Mouse (Mus musculus) telencephalon, adult 2 months (tissue): ENCODE measurements around the gene Zcrb1.
"Not testable (repeated sequence)": the region's sequence is repeated elsewhere in the genome, so short reads cannot be mapped to it uniquely, and the experiment has no call there.

Experiments
- DNase-seq: peaks from one replicate; pipeline ENCODE4 v3.0.0-alpha.2; 2011; ENCODE audit warnings: low read depth, low spot score

Zcrb1 gene

DNA sequence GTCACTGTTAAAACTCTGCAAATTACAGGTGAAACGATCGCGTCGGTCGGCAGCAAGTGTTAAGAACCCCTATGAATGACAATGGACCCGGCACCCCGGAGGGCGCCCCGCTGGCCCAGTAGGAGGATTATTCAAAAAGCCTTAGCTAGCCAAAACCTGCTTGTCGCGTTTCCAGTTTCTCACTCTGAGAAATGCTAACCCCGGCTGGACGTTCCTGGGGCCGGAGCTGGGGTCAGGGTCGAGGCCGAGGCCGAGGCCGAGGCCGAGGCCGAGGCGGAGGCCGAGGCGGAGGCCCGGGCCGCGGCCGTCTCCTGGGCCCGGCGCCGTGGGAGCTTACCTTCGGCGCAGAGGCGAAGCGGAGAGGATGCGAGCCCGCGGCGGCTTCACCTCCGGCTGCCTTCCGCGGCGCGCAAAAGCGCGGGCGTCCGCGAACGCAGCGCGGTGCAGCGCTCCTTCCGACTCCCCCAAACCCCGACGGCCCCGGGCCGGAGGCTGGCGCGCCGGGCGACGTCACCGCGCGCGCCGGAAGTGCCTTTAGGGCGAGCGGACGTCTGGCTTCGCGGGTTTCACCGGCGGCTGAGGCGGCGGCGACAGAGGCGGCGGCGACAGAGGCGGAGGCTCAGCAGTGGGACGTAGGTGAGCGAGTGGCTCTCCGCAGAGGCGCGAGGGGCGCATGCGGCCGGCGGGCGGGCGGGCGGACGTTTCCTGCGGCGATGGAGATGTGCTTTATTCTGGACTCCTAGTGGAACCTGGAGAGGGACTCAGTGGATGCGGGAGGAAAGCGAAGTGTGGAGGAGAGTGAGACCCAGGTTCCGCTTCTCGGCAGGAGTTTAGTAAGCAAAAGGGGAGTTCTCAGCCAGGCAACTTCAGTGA lies at the start of gene Zcrb1, which contains the start of gene Pphln1:
Gene Zcrb1 (minus strand): TSS at position 509 of the 873 bp plus-strand sequence.
Gene Pphln1 (plus strand): TSS at position 525 of the 873 bp plus-strand sequence.
- DNase-seq = peak; percentile 67

DNA sequence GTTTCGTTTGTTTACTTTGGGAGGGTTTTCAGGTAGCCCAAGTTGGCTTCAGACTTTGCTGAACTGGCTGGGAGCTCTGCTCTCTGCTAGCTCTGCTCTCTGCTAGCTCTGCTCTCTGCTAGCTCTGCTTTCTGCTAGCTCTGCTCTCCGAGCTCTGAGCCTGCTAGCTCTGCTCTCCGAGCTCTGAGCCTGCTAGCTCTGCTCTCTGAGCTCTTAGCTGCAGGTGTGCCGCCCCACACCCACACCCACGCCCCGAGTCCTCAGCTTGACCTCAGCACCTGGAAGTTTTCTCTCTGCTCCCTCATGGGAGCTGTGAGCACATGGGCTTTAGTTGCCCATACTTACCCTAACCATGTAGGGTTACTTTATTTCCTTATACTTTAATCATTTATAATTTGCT lies 45.5 kb upstream of the Zcrb1 start:
- peak; percentile 12 for DNase-seq

DNA sequence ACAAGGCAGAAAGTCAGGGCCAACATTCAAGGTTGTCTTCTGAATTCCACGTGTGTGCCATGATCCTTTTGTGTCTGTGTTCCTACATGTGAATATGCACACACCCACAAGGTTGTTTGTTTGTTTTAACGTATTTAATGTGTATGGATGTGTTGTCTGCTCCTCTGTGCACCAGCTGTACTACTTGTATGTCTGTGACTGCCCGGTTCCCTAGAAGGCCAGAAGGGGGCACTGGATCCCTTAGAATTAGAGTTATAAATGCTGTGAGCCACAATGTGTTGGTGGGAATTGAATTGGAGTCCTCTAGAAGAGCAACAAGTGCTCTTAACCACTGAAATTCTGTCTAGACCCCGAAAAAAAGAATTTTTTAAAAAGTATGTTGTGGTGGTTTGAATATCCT lies 44.1 kb upstream of the Zcrb1 start:
- DNase-seq = no peak

DNA sequence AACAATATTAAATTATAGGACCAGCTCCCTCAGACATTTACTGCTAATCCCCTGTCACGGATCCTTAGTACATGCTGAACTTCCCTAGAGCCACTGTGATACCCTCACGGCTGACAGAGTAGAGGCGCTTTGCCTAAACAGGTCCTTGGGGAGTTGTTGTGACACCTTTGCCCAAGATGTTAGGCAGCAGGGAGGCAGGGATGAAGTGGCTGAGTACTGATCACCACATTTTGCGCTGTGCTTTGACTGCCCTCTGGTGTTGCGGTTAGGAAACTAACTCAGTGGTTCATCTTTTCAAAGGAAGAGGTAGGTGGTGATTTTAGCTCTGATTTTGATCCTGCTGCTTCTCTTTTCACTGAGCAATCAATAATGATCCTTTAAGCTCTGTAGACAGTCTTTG lies 40.5 kb upstream of the Zcrb1 start:
- DNase-seq = peak; percentile 21

DNA sequence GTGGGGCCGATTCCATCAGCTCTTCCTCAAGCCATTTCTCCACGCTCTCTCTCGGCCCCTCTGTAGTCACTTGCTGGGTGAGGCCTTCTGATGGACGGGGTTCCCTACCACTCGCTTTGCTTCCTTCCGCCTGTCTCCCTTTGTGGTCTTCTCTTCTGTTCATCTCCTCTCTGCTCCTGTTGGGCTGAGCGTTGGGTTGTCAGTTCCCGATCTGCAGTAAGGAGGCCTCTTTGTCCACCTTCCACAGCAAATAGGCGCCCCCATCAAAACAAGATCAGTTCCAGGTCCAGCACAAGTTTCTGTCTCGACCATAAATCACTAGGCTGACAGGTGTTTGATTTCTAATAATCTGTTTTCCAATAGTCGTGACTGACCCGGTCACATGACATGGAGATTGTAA lies 37.9 kb upstream of the Zcrb1 start:
- no peak for DNase-seq

DNA sequence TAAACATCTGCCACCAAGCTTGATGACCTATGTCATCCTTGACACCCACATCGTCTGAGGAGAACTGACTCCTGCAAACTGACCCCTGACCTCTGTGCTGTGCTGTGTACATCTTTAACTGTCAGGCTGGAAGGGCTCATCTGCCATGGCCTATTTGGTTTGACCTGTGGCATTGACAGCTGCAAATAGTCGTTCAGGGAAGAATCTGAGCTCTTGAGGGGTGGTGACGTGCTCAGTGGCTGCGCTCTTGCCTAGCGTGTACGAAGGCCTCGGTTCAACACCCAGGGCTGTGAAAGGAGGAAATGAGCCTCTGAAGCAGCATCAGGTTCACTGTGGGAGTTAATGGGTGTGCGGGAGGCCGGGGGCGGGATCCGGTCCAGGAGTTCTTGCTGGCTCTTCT lies 35.7 kb upstream of the Zcrb1 start:
- DNase-seq = no peak

DNA sequence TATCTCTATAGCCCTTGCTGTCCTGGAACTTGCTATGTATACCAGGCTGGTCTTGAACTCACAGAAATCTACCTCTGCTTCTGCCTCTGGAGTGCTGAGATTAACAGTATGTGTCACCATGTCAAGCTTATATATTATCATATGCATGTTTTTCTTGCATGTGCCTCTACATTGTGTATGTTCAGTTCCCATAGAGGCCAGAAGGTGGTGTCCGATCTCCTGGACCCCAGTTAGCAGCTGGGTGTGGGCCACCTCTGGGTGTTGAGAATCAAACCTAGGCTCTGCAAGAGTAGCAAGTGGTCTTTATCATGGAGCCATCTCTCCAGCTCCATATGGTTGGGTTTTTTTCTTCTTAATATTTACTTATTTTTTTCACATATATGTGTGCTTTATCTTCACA lies 24.4 kb upstream of the Zcrb1 start:
- no peak for DNase-seq

DNA sequence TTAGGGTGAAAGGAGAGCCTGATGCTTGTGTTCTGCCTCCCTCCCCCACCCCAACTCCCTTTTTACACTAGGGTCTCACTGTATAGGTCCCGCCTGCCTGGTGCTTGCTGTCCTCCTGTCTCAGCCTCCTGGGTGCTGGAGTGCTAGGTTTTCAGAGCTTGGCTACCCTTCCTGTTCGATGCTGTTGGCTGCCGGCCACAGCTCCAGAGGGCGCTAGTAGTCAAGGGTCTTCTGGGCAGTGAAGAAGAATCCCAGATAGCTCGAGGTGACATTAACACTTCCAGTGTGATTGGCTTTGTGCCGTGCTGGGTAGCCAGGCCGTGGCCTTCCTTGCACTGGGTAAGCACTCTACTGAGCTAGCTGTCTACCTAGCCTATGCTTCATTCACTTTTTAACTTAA lies 22.5 kb upstream of the Zcrb1 start:
- no peak for DNase-seq

DNA sequence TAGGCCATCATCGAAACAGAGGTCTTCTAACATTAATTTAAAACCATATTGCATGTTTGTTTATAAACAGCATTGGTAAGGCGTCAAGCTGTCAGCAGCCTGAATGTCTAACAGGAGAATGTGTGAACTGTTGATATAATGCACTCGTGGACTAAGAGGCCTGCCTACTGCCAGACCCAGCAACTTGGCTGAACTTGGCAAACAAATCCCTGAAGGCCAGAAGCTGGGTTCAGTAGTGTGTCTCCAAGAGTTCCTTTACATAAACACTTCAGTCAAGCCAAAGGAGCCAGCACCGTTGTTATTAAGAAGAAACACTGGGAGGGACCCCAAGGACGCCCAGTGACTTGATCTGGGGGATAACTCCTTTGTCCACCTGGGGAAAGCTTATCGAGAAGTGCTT lies 18.2 kb upstream of the Zcrb1 start:
- DNase-seq = no peak

DNA sequence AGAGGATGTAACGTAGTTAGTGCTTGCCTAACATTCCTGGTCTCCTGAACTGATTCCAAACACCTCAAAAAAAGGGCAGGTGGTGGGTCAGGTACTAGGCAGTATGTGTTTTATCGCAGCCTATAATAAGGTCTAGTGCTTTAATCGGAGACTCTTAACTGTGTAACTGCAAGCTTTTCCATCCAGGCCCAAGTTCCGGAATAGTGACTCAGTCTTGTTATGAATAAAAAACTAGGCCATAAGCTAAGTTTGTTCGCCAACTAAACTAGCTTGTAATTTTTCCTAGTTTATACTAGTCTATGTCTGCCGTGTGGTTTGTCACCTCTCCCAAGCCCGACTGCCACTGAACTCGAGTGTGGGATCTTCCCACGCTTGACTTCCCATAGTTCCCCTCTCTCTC lies 16.3 kb upstream of the Zcrb1 start:
- DNase-seq = no peak

DNA sequence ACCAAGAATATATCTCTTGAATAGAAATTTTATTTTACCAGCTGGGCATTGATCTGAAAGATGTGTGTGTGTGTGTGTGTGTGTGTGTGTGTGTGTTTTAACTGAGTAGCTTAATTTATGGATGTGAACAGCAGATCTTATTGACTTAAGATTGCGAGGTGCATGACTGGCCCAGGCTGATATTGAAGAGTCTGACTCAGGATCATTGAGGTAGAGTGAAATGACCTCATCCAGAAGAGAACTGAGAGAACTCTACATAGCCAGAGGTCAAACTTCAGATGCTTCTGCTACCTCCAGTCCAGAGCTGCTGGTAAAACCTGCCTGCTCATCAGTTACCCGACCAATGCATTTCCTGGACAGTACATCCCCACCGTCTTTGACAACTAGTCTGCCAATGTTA lies 14.3 kb upstream of the Zcrb1 start:
- DNase-seq = no peak

DNA sequence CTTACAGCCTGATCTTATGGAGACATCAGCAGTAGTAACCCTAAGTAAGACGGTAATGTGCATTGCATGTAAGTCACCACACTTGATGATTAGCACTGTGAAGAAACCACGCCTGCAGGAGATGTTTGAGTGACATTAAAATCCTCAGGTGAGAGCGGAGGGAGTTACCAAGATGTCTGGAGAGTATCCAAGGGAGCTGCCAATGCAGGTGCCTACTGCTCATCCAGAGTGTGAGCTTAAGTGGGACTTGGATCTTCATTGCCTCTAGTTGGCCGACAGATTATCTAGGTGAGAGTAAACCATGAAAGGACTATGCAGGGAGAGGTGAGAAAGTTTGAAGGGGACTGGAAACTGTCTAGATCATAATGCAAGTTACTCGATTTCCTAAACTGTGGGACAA lies 8.4 kb upstream of the Zcrb1 start:
- DNase-seq = no peak

DNA sequence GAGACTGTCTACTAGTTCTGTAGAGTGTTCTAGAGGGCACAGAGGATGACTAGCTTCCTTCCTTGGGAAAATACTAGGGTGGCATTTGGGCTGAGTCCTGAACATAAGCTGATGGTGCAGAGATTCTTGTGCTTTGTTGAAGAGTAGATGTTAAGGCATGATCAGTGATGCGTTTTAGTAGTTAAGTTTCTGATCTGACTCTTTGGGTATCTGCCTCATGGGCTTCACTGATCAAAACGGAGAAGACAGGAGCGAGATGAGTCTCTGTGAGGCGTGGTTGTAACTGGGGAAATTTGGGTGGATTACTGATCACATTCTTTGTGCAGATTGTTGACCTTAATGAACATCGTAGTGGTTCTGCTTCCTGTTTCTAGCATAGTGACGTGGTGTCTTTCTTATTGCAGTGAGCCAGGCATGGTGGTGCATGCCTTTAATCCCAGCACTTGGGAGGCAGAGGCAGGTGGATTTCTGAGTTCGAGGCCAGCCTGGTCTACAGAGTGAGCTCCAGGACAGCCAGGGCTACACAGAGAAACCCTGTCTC lies 7.4 kb upstream of the Zcrb1 start:
- DNase-seq = no peak

DNA sequence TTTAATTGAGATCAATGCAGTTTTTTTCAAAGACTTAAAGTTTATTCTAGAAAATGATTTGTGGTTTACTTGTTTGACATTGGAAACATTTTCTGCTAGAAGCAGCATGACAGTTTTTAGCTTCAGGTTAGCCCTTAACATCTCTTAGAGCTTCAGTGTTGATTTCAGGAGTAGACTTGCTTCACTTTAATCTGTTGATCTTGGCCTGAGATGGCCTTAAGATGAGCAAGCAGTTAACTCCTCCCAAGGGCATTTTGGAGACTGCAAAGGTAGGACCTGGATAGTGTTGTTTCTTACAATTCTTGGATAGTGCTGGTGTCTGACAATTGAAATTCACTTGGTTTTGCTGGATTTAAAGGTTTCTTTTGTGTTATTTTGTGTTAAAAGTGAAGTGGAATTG lies 6.7 kb upstream of the Zcrb1 start:
- no peak for DNase-seq

DNA sequence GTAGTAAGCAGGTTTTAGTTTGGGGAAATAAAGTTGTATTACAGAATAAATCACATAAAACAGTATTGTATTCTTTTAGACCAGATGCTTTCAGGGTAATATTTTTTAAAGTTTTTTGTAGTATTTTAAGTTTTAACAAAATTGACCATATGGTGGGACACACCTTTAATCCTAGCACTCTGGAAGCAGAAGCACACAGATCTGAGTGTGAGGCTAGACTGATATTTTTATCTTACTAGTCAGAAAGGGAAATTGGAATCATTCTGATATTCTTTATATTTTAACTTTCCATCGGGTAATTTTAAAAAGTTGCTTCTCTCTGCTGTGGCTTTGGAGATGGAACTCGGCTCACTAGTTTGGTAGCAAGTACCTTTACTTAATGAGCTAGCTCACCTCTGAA lies 4.6 kb upstream of the Zcrb1 start:
- no peak for DNase-seq

DNA sequence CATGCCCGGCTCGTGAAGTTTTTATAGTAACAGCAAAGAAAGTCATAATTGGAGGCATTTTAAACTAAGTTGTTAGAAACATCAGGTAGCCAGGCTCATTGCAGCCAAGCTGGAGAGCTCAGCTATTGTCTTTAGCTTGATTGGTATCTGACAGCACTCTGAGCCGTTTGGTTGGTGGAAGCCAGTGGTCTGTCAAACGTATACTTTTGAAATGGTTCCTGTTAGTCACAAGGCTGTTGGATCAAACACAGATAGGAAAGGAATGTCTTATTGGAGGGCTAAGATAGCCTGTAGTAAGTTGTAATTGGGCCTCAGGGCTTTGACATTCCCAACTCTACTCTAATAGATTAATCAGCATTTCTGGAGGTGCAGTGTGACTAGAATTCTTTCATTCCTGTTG lies 3.3 kb upstream of the Zcrb1 start:
- no peak for DNase-seq

DNA sequence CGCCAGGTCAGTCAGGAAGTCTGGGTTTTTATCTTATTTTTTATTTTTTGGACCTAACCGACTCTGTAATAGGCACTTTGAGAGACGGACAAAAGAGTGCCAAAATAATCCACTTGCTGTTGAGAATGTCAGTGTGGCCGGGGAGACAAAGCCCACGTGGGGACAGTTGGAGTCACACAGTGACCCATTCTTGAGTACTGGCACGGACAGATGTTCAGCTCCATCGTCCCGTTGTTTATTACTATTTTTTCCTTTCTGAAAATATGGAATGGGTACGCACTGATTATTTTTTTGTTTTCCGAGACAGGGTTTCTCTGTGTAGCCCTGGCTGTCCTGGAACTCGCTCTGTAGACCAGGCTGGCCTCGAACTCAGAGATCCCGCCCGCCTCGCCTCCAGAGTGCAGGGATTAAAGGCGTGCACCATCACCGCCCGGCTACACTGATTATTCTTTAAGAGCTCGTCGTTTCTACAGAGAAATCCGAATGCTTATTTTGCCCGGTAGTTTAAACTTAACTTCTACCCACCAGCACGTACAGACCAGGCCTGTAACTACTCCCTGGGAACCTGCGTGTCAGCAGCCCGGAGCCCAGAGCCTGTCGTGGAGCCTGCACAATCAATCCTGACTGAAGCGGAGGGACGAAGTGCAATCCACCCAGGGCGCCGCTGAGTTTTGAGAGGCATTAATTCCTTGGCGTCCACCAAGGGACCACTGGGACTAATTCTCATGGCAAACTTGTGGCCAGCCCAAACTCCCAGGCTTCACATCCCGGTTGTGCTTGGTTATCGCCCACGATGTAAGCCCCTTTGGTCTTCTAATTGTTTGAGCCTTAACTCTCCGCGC lies 786 bp upstream of the Zcrb1 start:
- no peak for DNase-seq

DNA sequence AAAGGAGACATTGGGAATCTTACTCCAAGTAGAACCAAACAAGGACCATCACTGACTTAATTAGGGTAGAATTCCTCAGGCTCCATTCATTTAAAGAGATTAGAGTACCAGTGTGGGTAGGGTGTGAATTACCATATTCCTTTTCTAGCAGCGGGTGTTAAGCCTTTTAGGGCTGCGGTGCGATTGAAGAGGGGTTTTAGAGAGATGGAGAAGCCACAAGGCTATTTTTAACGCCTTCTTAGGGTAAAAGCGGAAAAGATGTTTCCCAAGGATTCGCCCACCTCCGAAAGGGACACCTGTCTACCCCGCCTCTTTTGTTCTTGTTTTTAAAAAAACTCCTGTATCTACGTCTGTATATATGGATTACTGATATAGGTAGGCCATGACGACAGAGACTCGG lies 865 bp downstream of the Zcrb1 start:
- no peak for DNase-seq

DNA sequence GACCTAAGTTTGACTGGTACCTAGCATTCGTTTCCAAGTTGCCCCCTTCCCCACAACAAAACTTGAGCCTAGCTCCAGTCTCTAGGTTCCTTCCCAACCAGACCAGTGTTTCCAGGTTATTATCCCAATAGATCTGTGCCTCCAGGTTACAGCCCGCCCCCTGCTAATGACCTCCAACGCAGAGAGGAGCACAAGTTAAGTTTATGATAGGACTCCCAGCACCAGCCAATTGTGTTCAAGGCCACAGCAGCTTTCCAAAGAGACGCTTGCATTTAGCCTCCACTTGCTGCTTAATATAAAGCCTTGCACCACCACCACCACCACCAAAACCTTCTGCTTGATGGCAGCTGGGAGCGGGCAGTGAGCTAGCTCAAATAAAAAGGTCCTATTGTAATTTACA lies 16.8 kb downstream of the Zcrb1 start:
- no peak for DNase-seq

DNA sequence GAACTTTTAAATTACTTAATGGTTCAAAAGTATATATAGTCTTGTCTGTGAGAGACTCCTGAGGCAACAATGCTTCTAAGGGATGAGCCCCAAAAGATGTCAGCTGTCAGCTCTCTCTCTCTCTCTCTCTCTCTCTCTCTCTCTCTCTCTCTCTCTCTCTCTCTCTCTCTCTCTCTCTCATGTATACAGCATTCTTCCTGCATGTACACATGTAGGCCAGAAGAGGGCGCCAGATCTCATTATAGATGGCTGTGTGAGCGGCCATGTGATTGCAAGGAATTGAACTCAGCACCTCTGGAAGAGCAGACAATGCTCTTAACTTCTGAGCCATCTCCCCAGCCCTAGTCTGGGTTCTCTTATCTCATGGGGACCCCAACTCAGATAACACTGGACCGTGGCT lies 19.0 kb downstream of the Zcrb1 start:
- no peak for DNase-seq

DNA sequence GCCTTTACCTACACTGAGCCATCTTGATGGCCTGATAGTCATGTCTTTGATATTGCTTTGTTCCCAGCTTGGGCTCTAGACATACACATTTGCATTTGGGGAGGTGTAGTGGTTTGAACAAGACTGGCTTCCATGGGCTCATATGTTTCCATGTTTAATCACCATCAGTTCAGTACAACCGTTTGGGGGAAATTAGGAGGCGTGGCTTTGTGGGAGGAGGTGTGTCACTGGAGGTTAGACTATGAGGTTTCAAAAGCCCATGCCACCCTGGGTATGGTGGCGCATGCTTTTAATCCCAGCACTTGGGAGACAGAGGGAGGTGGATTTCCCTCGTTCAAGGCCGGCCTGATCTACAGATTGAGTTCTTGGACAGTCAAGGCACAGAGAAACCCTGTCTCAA lies 22.4 kb downstream of the Zcrb1 start:
- DNase-seq = no peak

DNA sequence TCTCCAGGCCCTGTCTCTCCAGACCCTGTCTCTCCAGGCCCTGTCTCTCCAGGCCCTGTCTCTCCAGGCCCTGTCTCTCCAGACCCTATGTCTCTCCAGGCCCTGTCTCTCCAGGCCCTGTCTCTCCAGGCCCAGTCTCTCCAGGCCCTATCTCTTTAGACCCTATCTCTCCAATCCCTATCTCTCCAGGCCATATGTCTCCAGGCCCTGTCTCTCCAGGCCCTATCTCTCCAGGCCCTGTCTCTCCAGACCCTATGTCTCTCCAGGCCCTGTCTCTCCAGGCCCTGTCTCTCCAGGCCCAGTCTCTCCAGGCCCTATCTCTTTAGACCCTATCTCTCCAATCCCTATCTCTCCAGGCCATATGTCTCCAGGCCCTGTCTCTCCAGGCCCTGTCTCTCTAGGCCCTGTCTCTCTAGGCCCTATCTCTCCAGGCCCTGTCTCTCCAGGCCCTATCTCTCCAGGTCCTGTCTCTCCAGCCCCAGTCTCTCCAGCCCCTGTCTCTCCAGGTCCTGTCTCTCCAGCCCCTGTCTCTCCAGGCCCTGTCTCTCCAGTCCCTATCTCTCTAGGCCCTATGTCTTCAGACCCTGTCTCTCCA lies 25.5 kb downstream of the Zcrb1 start:
- DNase-seq = not testable (repeated sequence)
